Mouse (Mus musculus) adrenal gland, adult 2 months (tissue): ENCODE data around the gene Cfap126. TPM values are rescaled to one million over a fixed set of nuclear protein-coding genes. Genes with fewer than 3 reads are reported as not detected.
A peak's percentile ranks its signal among the peaks of the same experiment; 100 is the strongest.

Source experiments
- DNase-seq: peaks from one replicate; pipeline ENCODE4 v3.0.0; 2021
- polyA plus RNA-seq: library from polyadenylated mRNA; depleted of rRNA; stranded (reverse); fragments of >200 nt; gene quantifications from 2 replicates; pipeline ENCODE4 v1.2.3, GENCODE M21; 2012
- total RNA-seq, 2 experiments: library from RNA; stranded (reverse); gene quantifications; 2 replicates each; pipeline ENCODE4 v1.2.3; 2021

Gene Cfap126
- total and polyA plus RNA-seq, 3 experiments: 2.7 to 3.1 (median 3.1) TPM

GRCm38 (mm10) chr1:171094424-171094823, 19.3 kb upstream of the Cfap126 start:
- DNase-seq: no peak

- DNase-seq: no peak
Measured at GRCm38 (mm10) chr1:171096110-171096964, 17.4 kb upstream of the Cfap126 start.

GRCm38 (mm10) chr1:171097136-171097535, 16.6 kb upstream of the Cfap126 start:
- DNase-seq: no peak

GRCm38 (mm10) chr1:171097612-171098011, 16.1 kb upstream of the Cfap126 start:
- DNase-seq: no peak

GRCm38 (mm10) chr1:171101033-171101432, 12.7 kb upstream of the Cfap126 start:
- DNase-seq: no peak

GRCm38 (mm10) chr1:171101733-171102546, 11.8 kb upstream of the Cfap126 start:
- peak; percentile 92 for DNase-seq

GRCm38 (mm10) chr1:171102547-171103177, 11.1 kb upstream of the Cfap126 start:
- peak; percentile 91 for DNase-seq

GRCm38 (mm10) chr1:171103179-171103840, 10.4 kb upstream of the Cfap126 start:
- DNase-seq: no peak

- DNase-seq: peak; percentile 65
Measured at GRCm38 (mm10) chr1:171105226-171105625, 8.5 kb upstream of the Cfap126 start.

- DNase-seq: no peak
Measured at GRCm38 (mm10) chr1:171109620-171110019, 4.1 kb upstream of the Cfap126 start.

- no peak for DNase-seq
Measured at GRCm38 (mm10) chr1:171110659-171111019, 3.1 kb upstream of the Cfap126 start.

GRCm38 (mm10) chr1:171111020-171111780, 2.5 kb upstream of the Cfap126 start:
- DNase-seq: peak; percentile 93

GRCm38 (mm10) chr1:171111781-171112575, 1.7 kb upstream of the Cfap126 start:
- DNase-seq: peak; percentile 78

GRCm38 (mm10) chr1:171112986-171113385, 732 bp upstream of the Cfap126 start:
- DNase-seq: no peak

- DNase-seq: no peak
Measured at GRCm38 (mm10) chr1:171116280-171116679, 2.6 kb downstream of the Cfap126 start.

- peak; percentile 69 for DNase-seq
Measured at GRCm38 (mm10) chr1:171118269-171118684, 4.6 kb downstream of the Cfap126 start.

- DNase-seq: no peak
Measured at GRCm38 (mm10) chr1:171118996-171119395, 5.3 kb downstream of the Cfap126 start.

- DNase-seq: no peak
Measured at GRCm38 (mm10) chr1:171119405-171119804, 5.7 kb downstream of the Cfap126 start.

GRCm38 (mm10) chr1:171120893-171121292, 7.2 kb downstream of the Cfap126 start:
- no peak for DNase-seq

GRCm38 (mm10) chr1:171121839-171122238, 8.1 kb downstream of the Cfap126 start:
- DNase-seq: no peak
